Mouse (Mus musculus) MEL (cell line): ENCODE data around the gene Uhrf2.

Source experiments
- CTCF ChIP-seq, 3 experiments: IDR thresholded peaks in 2 of 3; conservative IDR thresholded peaks in 1 of 3; 2 replicates each; pipeline ENCODE4 v1.5.1; 2011 to 2012; ENCODE audit warnings: low read length in 3 of 3, low read depth in 2 of 3, mild to moderate bottlenecking in 2 of 3, improper control_type of control experiment in 1 of 3, inconsistent platforms in 1 of 3, mixed read lengths in 1 of 3, moderate library complexity in 1 of 3; ENCODE audit not compliant: control insufficient read depth in 1 of 3, insufficient read depth in 1 of 3, poor library complexity in 1 of 3, severe bottlenecking in 1 of 3
- ETS1 ChIP-seq: IDR thresholded peaks from 2 replicates; pipeline ENCODE4 v1.6.1; 2012; ENCODE audit warnings: low read depth, mild to moderate bottlenecking, inconsistent platforms, low read length, improper control_type of control experiment, moderate library complexity
- GABPA ChIP-seq: IDR thresholded peaks from 2 replicates; pipeline ENCODE4 v1.6.1; 2012; ENCODE audit warnings: low read depth, mild to moderate bottlenecking, inconsistent platforms, low read length, improper control_type of control experiment, moderate library complexity
- MAFK ChIP-seq: IDR thresholded peaks from 2 replicates; pipeline ENCODE4 v1.6.1; 2011; ENCODE audit warnings: low read depth, mild to moderate bottlenecking, low read length, improper control_type of control experiment, borderline replicate concordance
- MAX ChIP-seq: IDR thresholded peaks from 2 replicates; pipeline ENCODE4 v1.6.1; 2011; ENCODE audit warnings: low read length, improper control_type of control experiment
- MAZ ChIP-seq: IDR thresholded peaks from 2 replicates; pipeline ENCODE4 v1.6.1; 2012; ENCODE audit warnings: low read depth, mild to moderate bottlenecking, inconsistent platforms, low read length, improper control_type of control experiment
- MXI1 ChIP-seq: IDR thresholded peaks from 2 replicates; pipeline ENCODE4 v1.6.1; 2011; ENCODE audit warnings: mild to moderate bottlenecking, low read depth, low read length, improper control_type of control experiment
- POLR2A ChIP-seq, 2 experiments: IDR thresholded peaks; 2 replicates each; pipeline ENCODE4 v1.6.1; 2011 to 2012; ENCODE audit warnings: low read length in 2 of 2, mild to moderate bottlenecking in 2 of 2, control low read depth in 1 of 2, improper control_type of control experiment in 1 of 2, low read depth in 1 of 2, moderate library complexity in 1 of 2; ENCODE audit not compliant: control insufficient read depth in 1 of 2, insufficient read depth in 1 of 2, poor library complexity in 1 of 2
- RAD21 ChIP-seq: IDR thresholded peaks from 2 replicates; pipeline ENCODE4 v1.6.1; 2011; ENCODE audit warnings: mild to moderate bottlenecking, low read depth, low read length, improper control_type of control experiment
- SIN3A ChIP-seq: IDR thresholded peaks from 2 replicates; pipeline ENCODE4 v1.6.1; 2012; ENCODE audit warnings: low read length, improper control_type of control experiment, inconsistent platforms
- TAL1 ChIP-seq: IDR thresholded peaks from 2 replicates; pipeline ENCODE4 v1.6.1; 2012; ENCODE audit warnings: mild to moderate bottlenecking, inconsistent platforms, low read length, moderate library complexity, mixed read lengths
- ZC3H11A ChIP-seq: IDR thresholded peaks from 2 replicates; pipeline ENCODE4 v1.6.1; 2012; ENCODE audit warnings: low read depth, mild to moderate bottlenecking, inconsistent platforms, low read length, improper control_type of control experiment

- TF ChIP-seq SIN3A (peak; percentile 37; the same call in 1 of the 2 replicates), RAD21 (no peak), GABPA (no peak), POLR2A (IDR thresholded peaks at IDR 0.05; ENCODE audit: control insufficient read depth in 1 of 2, insufficient read depth in 1 of 2, low read depth in 1 of 2, low read length in 2 of 2, poor library complexity in 1 of 2) (peak in 1 of 2 experiments; percentile 6; a peak in 2 of 4 replicates), MAZ (peak; percentile 85), MAX (no peak; the same call in 1 of the 2 replicates), ZC3H11A (no peak), MXI1 (0 out of 2 replicates have a peak, but pooled peaks have one; percentile 42), CTCF (IDR thresholded peaks at IDR 0.05 in 2 of 3, conservative IDR thresholded peaks at IDR 0.05 in 1 of 3; ENCODE audit: control insufficient read depth in 1 of 3, insufficient read depth in 1 of 3, low read depth in 2 of 3, low read length in 3 of 3, poor library complexity in 1 of 3, severe bottlenecking in 1 of 3) (no peak), TAL1 (no peak), ETS1 (no peak), MAFK (no peak)
These were observed 539 bp downstream of the Uhrf2 start for GRCm38 (mm10) chr19:30030636-30031467.
